Mouse (Mus musculus): ENCODE measurements around the gene Itga10.

DNA sequence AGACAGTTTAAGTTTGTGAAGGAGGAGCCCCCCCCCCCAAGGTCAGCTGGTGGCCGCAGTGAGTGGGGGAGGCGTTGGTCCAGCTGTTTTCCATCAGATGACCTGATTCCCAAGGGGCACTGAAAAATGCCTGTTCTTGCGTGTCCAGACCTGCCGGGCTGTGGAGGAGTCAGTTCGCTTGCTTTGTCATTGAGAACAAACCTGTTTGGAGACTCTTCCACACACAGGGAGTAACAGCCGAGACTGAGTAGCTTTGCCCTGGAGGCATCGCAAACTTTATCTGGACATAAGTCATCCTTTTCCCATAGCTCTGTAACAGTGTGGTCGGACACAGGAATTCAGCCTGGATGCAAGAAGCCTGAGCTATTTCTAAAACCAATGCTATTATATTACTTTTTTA is 29.1 kb downstream of the Itga10 start:
- no peak for TF ChIP-seq CTCF (conservative IDR thresholded peaks at IDR 0.05 in 1 of 2, IDR thresholded peaks at IDR 0.05 in 1 of 2; ENCODE audit: low read depth in 2 of 2, low read length in 2 of 2)
- TF ChIP-seq POLR2A (IDR thresholded peaks at IDR 0.05; ENCODE audit: low read depth, low read length): no peak
- TF ChIP-seq TCF12 (IDR thresholded peaks at IDR 0.05; ENCODE audit: low read depth, low read length): peak; percentile 98
- TF ChIP-seq RAD21 (IDR thresholded peaks at IDR 0.05; ENCODE audit: low read depth, low read length): no peak
- TF ChIP-seq EP300 (IDR thresholded peaks at IDR 0.05; ENCODE audit: low read length): peak; percentile 81
- peak; percentile 66; the same call in 1 of the 2 replicates for TF ChIP-seq BHLHE40 (IDR thresholded peaks at IDR 0.05; ENCODE audit: low read depth, low read length)

All from CH12.LX (cell line).